Mouse (Mus musculus) gastrocnemius, postnatal 10 days (tissue): ENCODE measurements around the gene Sgk2. TPM values are rescaled to one million over a fixed set of nuclear protein-coding genes. Genes with fewer than 3 reads are reported as not detected.
"Not testable (repeated sequence)": the region's sequence is repeated elsewhere in the genome, so short reads cannot be mapped to it uniquely, and the experiment has no call there.

Experiments
- DNase-seq: peaks from one replicate; pipeline ENCODE4 v3.0.0; 2021; ENCODE audit warnings: mixed read lengths
- total RNA-seq, 2 experiments: library from RNA; stranded (reverse); gene quantifications; 2 replicates each; pipeline ENCODE4 v1.2.3; 2021

The Sgk2 gene
- total RNA-seq, 2 experiments from 2014 or later = not detected

DNA sequence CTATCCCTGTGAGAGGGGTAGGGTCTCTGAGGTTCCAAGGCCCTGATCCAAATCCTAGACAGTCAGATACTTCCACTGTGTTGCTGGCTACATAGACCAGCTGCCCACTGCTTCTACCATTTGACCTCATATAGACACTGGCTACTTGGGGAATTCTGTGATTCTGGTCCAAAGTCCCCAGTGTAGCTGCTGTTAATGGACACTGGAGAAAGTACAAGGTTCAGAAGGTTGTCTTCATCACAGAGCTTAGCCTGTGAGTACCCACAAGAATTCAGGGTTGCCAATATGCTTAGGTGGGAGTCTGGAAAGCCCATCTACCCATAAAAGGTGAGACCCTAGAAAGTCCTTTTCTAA is 4.9 kb downstream of the Sgk2 start:
- no peak for DNase-seq

DNA sequence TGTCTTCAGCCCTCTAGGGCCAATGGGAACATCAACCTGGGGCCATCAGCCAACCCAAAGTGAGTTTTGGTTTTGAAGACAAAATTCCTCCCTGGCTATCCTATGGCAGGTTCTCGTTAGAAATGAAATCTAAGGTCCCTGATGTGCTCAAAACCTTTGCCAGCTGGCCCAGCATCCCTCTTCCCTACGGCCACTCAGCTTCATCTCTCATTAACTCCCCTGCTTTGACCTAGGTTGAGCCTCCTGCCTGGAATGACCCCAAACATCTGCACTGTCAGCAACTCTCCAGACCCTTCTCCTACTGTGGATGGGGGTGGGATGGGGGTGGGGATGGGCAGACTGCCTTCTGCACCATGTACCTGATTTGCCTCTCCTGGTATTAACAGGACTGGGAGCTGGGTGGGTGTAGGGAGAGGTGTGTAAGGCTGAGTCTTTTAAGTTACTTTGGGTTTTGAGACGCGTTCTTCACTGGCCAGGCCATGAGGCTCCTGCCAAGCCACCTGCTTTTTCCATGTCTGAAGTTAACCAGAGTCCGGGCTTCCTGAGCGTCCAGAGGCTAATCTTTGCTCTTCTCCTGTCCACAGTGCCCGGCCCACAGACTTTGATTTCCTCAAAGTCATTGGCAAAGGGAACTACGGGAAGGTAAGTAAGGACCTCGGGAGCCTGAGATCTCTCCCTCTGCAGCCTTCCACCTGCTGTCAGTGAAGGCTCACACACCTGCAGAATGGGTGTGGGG is 6.9 kb downstream of the Sgk2 start:
- DNase-seq = no peak

DNA sequence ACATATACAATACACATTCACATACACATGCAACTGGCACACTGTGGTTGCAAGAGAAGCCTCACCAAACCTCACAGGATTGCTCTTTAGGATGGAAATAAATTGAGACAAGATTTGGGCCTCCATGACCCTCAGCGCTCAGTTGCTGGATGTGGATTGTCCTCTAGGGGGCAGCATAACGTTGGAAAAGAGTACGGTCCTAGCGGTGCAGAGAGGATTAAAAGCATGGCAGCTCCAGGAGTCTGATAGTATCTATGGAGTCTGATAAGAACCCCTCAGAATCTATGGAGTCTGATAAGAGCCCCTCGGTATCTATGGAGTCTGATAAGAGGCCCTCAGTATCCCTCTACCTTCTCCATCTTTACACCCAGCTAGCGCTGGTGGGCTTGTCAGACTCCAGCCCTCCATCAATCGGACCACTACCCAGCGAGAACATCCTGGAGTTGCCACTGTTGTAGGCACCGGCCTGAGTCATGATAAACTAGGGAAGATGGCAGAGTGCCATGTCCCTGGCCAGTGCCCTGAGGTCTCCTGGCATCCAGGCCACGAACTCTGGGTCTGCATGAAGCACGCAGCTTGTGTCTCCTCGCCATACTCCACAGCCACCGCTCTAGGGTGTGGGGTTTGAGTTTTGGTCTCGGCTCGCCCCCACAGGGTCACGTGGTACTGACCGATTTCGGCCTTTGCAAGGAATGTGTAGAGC is 11.5 kb downstream of the Sgk2 start:
- peak; percentile 61 for DNase-seq

DNA sequence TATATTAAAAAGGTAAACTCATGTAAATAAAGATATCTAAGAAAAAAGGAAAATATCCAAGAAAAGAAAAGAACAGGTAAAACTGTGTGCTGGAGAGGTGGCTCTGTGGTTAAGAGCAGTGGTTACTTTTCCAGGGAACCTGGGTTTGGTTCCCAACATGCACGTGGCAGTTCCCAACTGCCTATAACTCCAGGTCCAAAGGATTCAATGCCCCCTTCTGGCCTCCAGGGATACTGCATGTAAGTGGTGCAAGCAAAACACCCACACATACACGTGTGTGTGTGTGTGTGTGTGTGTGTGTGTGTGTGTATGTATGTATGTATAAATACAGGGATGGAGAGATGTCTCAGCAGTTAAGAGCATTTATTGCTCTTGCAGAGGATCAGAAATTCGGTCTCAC is 12.6 kb downstream of the Sgk2 start:
- peak; percentile 30 for DNase-seq

DNA sequence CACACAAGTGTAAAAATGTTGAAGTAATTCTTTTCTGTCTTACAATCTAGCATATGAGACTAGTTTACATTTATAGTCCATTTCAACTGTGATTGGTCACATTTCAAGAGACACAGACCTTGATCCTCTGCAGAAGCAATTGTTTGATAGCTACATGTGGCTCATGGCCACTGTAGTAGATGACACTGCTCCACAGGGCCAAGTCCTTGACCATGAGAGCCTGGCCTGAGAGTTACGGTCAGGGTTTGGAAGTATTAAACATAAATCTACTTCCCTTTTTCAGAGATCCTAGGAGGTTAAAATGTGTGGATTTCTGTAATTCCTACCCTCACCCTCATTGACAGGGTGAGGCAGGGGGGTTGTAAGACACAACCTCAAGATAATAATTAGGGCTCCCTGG is 13.9 kb downstream of the Sgk2 start:
- no peak for DNase-seq

DNA sequence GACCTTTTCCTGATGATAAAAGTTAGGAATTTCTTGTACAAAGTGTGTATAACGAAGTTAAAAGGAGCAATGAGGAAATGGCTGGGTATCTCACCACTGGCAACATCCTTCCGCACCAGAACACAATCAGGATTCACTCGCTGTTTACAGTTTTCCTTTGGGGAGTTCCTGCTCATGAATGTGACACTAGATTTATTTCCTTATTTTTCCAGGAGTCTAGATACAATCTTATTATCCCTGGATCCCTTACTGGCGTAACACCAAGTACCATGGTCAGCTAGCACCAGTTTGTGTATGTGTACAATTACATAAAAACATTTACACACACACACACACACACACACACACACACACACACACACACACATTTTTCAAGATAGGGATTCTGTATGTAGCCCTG is 20.2 kb downstream of the Sgk2 start:
- DNase-seq = no peak

DNA sequence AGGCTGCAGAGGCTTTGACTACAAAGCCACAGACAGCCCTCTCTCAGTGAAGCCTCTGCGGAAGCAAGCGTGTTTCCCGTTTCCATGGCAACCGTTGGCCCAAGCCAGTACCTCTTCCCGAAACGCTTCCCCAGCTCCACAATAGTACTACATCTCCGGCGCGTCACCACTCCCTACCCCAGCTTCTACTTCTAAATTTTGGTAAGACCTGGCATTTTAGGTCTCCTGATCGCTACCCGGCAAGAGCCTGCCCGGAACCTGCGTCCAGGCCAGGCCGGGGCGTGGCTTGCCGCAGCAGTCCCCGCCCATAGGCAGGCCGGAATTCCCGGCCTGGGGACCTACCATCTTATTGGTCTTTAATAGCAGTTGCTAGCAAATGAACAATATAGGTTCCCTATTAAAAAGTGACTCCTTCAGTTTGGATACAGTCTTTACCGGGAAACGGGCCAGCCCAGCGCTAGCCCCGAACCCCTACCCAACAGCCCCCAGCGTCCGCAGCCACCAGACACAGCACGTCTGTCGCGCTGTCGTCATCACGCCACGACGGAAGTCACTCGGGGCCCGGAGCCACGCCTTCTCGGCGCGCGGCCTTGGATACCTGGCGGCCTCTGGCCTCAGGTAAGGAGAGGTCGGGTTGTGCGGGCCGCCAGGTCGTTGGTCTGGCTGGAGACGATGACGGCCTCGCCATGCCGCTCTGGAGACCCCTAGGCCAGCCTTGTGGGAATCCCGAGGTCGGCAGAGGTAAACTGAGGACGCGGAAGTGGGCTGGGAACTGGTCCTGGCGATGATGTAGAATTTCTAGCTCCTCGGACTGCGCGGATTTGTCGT is 30.0 kb downstream of the Sgk2 start, which contains the start of gene Ift52:
Ift52 (plus strand) TSS at position 439 of the 828 bp plus-strand sequence.
- peak; percentile 91 for DNase-seq

DNA sequence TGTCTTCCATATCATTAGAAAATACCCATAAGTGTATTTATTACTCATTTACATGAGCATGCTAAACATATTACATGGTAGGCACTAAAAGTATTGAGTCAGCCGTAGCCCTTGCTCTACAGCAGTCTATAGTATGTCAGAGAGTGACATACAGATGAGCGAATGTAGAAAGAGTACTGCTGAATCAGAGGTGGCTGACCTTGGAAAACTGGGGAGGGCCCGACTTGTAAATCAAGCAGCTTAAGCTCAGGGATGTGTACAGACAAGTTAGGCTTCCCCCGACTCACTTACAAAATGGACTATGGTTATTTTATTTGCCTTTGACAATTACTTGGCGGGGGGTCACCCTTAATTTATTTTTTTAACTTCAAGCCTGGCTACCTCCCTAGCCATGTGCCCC is 44.2 kb downstream of the Sgk2 start:
- DNase-seq = no peak

DNA sequence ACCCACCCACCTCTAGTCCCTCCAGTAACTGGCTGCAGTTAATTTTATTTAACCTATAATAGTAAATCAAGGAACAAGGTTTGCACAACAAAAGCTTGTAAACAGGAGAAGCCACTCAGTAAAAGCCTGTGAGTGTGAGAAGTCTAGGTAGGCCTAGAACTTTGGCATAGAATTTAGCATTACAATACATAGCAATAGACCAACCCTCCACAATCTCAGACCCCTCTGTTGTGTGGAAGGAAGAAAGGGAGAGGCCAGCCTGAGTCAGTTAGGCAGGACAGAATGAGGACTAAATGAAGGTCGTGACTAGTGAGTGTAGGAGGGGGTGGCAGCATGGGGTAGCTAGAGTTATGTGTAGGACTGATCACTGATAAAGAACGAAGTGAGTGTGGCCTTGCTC is 44.6 kb downstream of the Sgk2 start:
- no peak for DNase-seq

DNA sequence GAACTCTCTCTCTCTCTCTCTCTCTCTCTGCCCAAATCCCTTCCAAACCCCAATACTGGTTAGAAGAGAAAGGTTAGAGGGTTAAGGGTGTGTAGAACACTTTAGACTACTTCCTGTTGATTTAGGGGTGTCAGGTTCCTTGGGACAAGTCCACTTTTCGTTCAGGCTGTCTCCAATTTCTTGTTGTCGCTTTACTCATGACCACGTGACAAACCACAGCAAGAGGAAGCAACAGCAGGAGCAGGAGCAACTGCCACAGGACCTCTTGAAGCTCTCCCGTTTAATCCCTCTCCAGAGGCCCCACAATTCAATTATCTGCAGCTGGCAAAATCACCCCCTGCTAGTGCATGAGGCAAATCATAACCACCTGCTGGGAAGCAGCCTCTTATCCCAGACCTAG is 45.5 kb downstream of the Sgk2 start:
- DNase-seq = no peak

DNA sequence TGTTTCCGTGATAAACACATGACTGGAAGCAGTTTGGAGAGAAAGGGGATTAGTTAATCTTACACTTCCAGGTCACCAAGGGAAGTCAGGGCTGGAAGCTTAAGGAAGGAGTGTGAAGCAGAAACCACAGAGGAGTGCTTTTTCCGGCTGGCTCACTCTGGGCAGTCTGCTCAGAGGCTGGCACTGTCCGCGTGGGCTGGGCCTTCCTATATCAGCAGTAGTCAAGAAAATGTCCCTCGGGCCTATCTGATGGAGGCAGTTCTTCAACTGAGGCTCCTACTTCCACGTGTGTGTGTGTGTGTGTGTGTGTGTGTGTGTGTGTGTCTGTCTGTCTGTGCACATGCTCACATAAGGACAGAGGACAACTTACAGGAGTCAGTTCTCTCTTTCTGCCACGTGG is 52.8 kb downstream of the Sgk2 start:
- DNase-seq = no peak

DNA sequence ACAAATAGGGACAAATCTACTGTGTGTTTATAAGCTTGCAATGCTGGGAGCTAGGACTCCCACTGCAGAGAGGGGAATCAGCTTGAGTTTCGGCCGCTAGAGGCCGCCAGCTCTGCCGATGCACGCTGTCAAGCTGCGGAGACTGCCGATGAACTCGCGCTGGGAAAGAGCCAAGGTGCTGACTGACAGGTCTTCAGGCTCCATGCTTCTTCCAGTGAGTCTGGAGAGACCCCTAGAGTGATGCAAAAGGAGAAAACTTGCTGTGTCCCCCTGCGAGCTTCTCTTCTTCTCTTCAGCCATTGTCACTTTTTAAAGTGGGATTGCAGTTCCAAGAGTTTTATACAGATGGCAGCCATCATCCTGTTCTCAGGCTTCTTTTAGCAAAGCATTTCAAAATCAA is 61.0 kb downstream of the Sgk2 start:
- peak; percentile 79 for DNase-seq

DNA sequence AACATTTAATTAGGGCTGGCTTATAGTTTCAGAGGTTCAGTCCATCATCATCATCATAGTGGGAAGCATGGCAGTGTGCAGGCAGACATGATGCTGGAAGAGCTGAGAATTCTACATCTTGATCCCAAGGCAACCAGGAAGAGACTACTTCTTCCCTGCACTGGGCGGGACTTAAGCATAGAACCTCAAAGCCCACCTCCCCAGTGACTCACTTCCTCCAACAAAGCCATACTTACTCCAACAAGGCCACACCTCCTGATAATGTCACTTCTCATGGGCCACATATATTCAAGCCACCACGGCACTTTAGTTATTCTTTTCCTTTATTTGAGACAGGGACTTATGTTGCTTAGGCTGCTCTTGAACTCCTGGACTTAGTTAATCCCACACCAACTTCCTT is 62.0 kb downstream of the Sgk2 start:
- no peak for DNase-seq

DNA sequence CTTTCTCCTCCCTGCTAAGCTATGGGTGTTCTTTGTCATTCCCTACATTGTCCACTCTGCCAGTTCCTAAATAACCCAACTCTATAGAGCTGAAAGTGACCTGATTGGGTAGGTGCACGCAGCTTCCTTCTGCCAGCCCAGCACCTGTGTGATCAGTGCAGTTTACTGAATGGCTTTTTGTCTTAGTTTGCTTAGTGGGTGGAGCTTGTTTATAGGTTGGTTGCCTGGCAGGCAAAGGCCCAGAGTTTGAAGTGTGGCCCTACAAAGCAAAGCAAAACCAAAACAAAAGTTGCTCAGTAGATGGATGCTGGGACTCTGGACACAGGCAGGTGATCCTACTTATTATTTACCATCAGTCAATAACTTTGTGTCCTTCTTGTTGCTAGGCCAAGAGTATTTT is 64.6 kb downstream of the Sgk2 start:
- no peak for DNase-seq

DNA sequence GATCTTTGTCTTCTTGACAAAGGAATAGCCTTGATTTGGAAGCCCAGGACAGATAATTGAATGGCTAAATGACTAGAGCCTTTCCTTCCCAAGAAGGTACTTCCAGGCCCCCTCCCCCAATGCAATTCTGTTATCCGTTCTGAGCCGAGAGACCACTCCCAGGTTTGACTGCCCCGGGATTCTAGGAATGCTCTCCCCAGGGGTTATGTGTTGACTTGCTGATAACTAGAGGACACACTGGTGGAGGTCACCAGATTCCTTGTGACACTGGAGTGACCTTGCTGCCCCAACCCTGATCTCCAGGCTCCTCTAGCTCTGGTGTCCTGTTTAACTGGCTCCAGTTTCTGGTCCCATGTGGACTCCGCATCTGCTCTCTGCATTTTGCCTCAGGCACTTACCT is 65.0 kb downstream of the Sgk2 start:
- no peak for DNase-seq

DNA sequence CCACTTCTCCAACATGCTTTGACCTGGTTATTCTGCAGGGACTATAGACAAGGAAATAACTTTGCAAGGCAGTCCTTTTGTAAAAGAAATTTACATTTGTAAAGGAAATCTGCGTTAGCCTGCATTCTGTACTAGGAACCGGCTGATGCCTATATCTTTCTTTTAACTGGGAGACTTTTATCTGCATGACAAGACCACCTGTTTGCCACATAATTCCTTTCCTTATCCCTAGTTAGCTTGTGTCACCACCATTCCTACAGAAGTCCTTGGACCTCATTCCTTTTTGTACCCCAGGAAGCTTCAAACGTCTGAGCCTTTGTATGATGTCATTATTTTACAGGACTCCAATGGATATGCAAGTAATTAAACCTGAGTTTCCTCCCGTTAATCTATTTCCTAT is 65.7 kb downstream of the Sgk2 start:
- DNase-seq = no peak

DNA sequence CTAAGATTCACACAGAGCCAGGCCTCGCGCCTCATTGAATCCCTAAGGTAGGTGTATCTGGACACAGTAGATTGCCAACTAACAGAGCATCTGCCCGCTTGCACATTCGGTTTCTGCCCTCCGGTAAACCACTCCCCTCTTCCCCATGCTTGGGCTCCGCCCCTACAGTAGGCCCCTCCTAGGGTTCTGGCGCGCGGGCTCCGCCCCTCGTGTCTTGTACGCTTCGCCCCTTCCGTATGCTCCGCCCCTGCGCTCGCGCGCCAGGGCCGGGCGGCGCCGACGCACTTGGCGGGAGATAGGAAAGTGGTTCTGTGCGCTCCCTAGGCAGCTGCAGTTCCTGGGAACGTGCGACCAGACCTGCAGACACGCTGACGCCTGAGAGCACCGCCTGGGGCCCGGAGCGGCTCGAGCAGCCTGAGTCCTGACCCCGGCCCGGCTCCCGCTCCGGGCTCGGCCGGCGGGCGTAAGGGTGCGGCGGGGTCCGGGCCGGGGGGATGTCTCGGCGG is 67.3 kb downstream of the Sgk2 start, which contains the start of gene Mybl2:
Mybl2 (plus strand) TSS at position 353 of the 506 bp plus-strand sequence.
- peak; percentile 90 for DNase-seq

DNA sequence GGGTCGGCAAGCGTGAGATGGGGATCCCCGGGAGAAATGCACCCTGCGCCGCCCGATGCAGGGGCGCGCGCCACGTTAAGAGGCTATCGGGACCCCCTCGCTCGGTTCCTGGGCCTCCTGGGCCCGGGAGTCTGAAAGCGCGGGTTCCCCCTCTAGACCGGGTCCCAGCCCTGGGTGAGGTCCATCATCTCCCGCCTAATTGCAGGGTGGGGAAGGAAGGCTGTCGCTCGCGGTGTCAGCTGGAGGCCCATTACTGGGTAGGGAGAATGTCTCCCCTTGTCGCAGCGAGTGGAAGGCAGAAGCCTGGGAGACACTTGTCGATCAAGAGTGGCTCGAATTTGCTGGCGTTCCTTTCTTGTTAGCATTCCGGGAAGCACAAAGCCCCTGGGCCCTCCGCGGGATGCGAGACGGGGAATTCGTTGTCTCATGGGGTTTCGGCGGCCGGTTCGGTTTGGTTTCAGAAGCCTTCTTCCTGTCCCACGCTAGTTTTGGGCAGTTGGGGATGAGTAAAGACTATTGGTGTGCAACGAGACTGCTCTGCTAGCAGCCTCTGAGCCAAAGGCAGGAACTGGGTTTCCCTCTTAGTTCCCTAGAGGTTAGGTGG is 67.9 kb downstream of the Sgk2 start:
- peak; percentile 13 for DNase-seq

DNA sequence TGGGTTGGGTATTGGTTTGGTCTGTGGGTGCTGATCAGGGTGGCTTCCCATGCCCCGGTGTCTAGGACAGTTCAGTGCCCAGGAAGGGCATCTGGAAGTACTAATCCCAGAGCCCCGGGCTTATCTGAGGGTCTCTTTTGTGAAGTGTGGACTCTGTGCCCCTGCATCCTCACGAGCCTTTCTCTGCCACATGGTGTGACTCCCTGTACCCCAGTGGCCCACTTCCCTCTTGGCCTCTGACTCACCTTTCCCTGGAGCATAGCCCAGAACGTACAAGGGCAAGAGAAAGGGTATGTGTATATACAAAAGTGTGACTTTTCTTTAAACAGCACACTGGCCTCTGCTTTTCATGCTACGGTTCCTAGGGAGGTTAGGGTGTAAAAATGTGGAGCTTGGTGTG is 68.6 kb downstream of the Sgk2 start:
- DNase-seq = no peak

DNA sequence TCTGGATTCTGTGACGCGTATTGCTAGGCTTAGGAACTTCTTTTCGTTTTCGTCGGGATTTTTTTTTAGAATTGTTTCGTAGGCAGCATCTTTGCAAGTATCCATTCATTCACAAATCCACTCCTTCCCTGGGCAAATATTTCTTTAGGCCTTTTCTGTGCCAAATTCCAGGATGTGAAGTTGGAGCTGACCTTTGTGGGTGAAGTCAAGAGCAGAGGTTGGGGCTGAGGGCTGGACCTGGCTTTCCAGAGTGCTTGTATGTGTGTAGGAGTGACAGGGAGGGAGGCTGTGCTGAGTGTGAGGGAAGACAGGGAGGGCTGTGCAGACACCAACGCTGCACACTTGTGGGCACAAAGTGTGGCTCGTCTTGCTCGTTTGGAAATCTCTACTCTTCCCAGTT is 69.5 kb downstream of the Sgk2 start:
- DNase-seq = no peak

DNA sequence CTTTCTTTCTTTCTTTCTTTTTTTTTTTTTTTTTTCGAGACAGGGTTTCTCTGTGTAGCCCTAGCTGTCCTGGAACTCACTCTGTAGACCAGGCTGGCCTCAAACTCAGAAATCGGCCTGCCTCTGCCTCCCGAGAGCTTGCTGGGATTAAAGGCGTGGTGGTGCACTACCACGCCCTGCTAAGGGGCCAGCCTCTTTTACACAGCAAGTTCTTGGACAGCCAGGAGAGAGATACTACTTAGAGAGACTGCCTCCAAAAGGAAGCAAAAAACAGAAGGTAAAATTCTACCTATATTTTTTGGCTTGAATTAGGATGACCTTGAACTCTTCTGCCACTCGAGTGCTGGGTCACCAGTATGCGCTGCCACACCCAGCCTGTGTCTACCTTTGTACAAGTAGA is 71.9 kb downstream of the Sgk2 start:
- not testable (repeated sequence) for DNase-seq

DNA sequence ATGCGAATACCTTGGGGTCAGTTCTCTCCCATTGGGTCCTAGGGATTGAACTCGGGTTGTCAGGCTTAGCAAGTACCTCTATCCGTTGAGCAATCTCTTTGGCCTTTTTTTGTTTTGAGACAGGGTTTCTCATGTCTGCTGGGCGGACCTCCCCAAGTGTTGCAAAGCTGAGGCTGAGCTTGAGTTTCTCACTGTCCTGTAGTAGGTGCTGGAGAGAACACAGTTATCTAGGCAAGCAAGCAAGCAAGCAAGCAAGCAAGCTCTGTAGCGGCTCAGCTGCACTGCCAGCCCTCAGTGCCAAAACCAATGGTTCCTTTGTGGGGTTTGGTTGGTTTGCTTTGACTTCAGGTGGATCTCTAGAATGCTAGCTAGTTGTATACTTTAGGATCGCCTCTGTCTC is 73.5 kb downstream of the Sgk2 start:
- no peak for DNase-seq
